Mouse (Mus musculus): Measurements from ENCODE around the gene Wfdc12.
"Not testable (repeated sequence)": the region's sequence is repeated elsewhere in the genome, so short reads cannot be mapped to it uniquely, and the experiment has no call there.

Gene Wfdc12

DNA sequence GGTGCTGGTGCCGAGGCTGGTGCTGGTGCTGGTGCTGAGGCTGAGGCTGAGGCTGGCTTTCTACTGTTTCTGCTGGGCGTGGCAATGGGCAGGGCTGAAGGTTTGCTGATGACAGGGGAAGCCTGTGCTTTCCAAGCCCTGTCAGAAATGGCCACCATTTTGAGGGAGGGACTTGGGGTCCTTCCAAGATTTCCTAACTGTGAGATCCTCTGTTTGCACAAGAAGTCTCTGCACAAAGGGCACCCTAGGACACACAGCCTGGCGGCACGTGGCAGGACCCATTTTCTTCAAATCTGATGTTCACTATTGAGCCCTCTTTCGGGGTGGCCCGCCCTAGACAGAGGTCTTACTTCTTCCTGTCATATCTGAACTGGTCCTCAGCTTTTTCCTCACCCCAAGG, at the start of gene Wfdc12:
Gene Wfdc12 (minus strand): TSS at position 33 of the 400 bp plus-strand sequence.
- DNase-seq = no peak

- DNase-seq = no peak
Observed at GRCm38 (mm10) chr2:164238366-164238765, 48.0 kb upstream of the Wfdc12 start, which contains the start of gene Svs2. TSS of gene Svs2 (minus strand) at chr2:164238466.

GRCm38 (mm10) chr2:164232671-164233070, 42.3 kb upstream of the Wfdc12 start:
- DNase-seq = no peak

- DNase-seq = no peak
Observed at GRCm38 (mm10) chr2:164228361-164229070, 38.1 kb upstream of the Wfdc12 start.

DNA sequence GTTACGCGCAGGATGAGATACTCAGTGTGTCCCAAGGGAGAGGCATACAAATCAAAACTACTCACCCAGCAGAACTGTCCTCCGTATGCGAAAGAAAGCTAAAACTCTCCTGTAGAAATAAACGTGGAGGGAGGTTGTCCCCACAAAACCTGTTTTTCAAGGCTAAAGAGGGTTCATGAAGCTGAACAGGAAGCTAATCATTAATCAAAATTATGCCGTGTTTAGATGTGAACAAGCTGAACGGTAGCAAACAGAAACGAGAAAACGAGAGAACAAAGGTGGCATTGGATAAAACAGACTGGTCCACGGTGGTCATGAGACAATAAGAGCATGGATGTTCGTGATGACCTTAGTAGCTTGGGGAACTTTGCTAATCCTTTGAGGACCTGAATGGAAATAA, 31.1 kb upstream of the Wfdc12 start, which contains the start of gene Wfdc15b:
Gene Wfdc15b (minus strand): TSS at position 139 of the 400 bp plus-strand sequence.
- no peak for DNase-seq

DNA sequence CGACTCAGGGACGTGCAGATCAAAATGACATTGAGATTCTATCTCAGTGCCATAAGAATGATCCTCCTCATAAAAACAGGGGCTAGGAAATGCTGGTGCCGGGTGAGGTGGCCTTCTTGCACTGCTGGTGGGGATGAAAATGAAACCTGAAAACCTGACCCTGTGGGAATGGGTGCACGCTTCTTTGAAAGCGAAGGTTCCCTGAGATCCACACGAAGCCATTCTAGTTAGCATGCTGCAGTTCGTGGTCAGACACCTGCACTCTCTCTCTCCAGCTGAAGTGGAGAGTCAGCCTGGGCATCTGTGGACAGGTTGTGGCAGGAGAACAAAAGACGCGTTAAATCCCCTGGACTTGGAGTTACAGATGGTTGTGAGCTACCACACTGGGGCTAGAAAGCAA, 28.9 kb upstream of the Wfdc12 start:
- no peak for DNase-seq

DNA sequence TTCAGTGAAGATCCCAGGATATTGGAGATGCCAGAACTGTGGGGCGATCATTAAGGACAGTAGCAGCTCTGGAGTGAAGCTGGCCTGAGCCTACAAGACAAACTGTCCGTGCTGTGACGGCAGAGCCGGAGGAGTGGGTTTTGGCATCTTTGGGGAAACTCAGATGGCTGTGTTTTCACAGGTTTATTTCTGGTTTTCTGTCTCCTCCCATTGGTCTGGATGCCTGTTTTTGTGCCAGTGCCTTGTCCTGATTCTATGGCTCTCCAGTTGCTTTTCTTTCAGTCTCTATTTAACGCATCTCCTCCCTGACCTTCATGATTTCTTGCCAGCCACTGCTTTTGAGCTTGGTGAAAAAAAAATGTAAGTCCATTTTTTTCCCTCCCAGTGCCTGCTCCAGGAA, 22.3 kb upstream of the Wfdc12 start:
- DNase-seq = peak in 1 of 2 experiments; percentile 11

GRCm38 (mm10) chr2:164210892-164211291, 20.5 kb upstream of the Wfdc12 start:
- no peak for DNase-seq

DNA sequence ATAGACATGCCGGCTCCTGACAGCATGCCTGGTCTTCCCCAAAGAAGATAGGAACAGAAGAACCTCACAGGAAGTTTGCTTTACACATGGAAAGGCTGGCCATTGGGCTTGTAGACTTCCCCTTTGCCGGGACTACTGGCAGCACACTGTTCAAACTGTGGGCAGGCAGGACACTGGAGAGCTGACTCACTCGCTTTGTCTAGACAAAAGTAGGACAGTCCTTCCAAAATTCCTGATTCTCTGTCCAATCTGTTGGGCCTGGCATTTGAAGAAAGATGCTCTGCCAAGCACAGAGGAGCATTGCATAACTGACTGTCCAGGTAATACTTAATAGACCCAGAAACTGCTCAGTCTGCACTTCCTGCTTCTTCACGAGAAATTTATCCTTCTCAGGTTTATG, 16.3 kb upstream of the Wfdc12 start:
- DNase-seq = peak; percentile 70 to 77

GRCm38 (mm10) chr2:164206011-164206410, 15.6 kb upstream of the Wfdc12 start:
- DNase-seq = not testable (repeated sequence)

- no peak for DNase-seq
Observed at GRCm38 (mm10) chr2:164199626-164200327, 9.4 kb upstream of the Wfdc12 start, which contains the start of gene Wfdc15a. TSS of gene Wfdc15a (minus strand) at chr2:164200130.

DNA sequence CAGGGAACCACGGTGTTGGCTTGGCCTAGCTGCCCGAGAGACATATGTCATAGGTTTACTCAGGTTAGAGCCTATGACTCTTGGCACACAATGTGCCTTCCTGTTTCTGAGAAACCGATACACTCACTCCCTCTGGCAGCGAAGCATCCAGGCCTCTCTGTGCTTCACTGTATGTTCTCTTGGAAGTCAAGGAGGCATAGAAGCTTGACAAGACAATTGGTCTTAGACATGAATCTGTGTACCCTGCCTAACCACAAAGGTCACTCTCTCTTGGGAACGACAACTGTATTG, 6.2 kb upstream of the Wfdc12 start:
- DNase-seq = no peak

DNA sequence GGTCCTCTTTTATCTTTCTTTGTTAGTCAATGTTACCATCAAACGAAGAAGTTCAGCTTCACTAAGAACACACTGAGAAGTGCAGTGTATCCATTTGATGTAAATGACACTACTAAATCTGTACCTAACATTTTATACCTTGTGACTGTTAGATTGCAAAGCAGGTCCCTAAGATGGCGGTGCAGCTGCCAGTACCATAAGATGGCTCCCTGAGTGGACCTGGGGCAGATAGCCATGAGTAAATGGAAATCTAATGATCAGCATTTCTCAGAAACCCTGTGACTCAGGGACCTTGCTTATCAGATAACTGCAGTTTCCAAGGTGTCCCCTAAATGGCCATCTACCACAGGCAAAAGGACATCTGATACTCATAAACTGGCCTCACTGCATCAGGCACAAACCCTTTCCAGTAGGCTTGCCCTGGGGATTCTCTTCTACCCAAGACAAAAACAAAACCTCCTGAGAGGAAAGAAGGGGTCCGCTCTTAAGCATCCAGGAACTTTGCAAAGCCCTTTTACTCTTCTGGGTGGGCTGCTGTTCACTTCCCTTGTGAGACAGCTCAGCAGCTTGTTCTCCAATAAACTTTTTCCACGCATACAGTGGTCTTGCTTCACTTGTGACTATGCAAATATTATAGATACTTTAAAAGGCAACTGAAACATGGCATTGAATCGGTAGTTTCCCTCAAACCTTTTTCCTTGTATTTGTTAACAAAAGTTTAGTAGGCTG, 5.7 kb upstream of the Wfdc12 start:
- DNase-seq = no peak

- DNase-seq = no peak
Observed at GRCm38 (mm10) chr2:164194959-164195630, 4.7 kb upstream of the Wfdc12 start.

DNA sequence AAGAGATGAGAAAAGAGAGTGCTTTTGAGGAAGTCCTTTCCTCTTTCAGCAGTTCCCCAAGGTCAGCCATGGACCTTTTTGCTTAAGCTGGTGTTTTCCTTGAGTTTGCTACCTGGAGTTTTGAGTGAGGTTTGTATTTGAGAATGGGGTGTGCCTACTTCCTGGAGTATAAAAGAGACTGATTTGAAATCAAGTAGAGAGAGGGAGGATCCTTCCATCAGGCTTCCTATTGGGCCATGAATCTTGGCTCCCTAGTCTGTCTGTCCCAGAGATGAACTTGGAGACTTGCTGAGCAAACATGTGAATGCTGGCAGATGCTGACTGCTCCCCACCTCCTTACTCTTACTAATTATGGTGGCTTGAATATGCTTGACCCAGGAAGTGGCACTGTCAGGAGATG, 1.9 kb upstream of the Wfdc12 start:
- DNase-seq = no peak

GRCm38 (mm10) chr2:164188722-164189121, 1.7 kb downstream of the Wfdc12 start:
- DNase-seq = peak in 1 of 2 experiments; percentile 28

GRCm38 (mm10) chr2:164184145-164184719, 6.2 kb downstream of the Wfdc12 start:
- DNase-seq = no peak

- no peak for DNase-seq
Observed at GRCm38 (mm10) chr2:164183340-164183739, 7.1 kb downstream of the Wfdc12 start.

DNA sequence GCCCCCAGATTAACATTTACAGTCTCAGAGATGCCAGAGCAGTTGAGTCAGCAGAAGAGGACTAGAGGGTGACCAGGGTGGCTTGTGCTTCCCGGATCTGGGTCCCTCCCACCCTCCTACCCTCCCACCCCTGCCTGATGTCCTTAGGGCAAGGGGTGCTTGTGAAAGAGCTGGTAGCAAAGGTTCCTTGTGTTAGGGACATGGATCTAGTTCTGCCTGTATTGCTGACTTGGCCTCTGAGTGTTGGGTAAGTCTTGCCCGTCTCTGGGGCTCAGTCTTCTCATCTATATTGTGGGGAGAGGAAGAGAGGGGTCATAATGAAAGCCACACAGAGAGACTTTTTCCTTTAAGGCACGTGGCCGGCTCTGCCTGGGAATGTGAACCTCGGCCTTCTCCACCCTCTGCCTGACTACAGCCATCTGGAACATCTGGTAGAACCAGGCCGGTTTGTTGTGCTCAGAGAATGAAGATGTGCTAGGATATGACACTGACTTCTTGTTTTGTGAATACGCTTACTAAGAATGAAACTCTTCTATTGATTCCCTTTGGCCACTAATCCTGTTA, 7.6 kb downstream of the Wfdc12 start, which contains the start of gene Wfdc5:
Gene Wfdc5 (minus strand): TSS at position 51 of the 564 bp plus-strand sequence.
- no peak for DNase-seq

DNA sequence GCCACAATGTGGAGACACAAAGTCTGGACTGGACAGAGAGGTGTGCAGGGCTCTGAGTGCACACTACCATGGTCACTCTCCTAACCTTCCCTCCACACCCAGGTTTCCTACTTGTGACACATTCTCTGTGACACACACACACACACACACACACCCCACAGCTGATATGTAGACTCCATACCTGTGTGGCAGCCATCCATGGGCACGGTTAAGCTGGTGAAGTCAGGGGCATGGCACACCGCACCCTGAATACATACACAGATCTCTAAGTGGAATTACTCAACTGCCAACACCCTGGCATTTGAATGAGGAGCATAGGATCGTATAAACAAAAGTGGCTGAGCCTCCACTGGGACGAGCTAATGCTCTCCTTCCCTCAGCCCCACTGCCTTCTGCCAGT, 9.6 kb downstream of the Wfdc12 start:
- no peak for DNase-seq

DNA sequence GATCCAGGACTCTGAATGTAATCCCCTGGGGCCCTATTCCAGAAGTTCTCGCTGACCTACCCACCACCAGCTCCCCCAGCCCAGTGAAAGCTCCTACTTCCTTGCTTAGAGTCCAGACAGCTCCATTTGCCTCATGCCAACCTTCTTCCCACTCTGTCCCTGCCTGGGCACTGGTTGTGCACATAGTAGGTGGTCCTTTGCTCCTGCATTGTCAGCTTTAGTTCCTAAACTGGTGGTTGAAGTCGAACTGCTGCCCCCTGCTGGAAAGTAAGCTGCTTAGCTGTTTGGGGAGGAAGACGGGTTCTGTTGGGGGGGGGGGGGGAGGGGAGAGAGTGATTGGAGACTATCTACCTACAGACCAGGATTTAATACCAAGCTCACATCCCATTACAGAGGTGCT, 10.3 kb downstream of the Wfdc12 start:
- peak; percentile 20 to 47 for DNase-seq

DNA sequence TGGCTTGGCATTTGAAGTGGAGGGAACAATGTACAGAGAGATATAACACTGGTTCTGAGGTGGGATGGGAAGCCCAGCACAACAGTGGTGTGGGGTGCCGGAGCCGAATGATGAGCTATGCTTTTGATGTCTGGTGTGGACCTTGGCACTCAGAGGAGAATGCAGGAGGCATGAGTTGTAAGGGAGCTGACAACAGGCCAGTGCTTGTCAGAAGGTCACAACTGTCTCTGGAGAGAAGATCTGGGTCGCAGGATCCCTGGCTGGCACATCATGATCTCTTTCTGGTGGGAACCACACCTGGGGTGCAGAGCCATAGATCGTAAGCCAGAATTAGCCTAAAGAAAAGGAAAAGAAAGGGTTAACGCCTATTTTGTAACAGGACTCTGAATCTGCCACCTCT, 12.6 kb downstream of the Wfdc12 start:
- DNase-seq = no peak
